Mouse (Mus musculus) layer of hippocampus, adult 18-20 months (tissue): ENCODE results near the gene Vmn1r235. TPM values are rescaled to one million over a fixed set of nuclear protein-coding genes. Genes with fewer than 3 reads are reported as not detected.
"Not testable (repeated sequence)": the region's sequence is repeated elsewhere in the genome, so short reads cannot be mapped to it uniquely, and the experiment has no call there.

Experiments used
- DNase-seq, 2 experiments: peaks; one replicate each; pipeline ENCODE4 v3.0.0; 2022; ENCODE audit warnings: low spot score in 2 of 2
- long read RNA-seq: library from polyadenylated mRNA; stranded (forward); transcript quantifications from one replicate; pipeline ENCODE4 v2.0.0, GENCODE M21; 2021
- microRNA-seq, 2 experiments: library from miRNA; unstranded; fragments of <30 nt; microRNA quantifications; one replicate each; pipeline ENCODE4 v1.2.0; 2021
- total RNA-seq, 2 experiments: library from RNA; stranded (reverse); gene quantifications; 2 replicates each; pipeline ENCODE4 v1.2.3; 2021

Gene Vmn1r235
- not detected for total RNA-seq
- long read RNA-seq, result 0 reads

DNA sequence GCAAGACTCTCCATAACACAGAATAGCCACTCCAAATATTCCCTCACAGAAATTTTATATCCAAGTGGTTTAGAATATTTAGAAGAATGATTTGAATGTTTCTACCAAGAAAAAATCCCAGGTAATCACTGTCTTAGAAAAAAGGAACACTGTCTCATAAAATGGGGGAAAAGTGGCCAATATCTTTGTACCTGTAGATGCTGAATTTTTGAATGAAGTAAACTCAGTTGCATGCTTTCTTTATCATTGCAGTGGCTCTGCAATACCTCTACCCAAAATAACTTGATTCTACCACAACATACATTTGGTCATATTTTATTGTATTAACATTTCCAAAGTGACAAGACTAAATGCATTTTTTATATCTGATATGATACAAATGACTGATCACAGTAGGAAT lies at the start of gene Vmn1r235:
Gene Vmn1r235, plus strand, starts transcription at position 301 of the 400 bp plus-strand sequence.
- no peak for DNase-seq

- not testable (repeated sequence) for DNase-seq
Measured at GRCm38 (mm10) chr17:21211081-21211480, 45.1 kb upstream of the Vmn1r235 start.

- no peak for DNase-seq
Measured at GRCm38 (mm10) chr17:21225787-21226186, 30.4 kb upstream of the Vmn1r235 start, which contains the start of gene Vmn1r234. Gene Vmn1r234 (plus strand): TSS chr17:21226087.

DNA sequence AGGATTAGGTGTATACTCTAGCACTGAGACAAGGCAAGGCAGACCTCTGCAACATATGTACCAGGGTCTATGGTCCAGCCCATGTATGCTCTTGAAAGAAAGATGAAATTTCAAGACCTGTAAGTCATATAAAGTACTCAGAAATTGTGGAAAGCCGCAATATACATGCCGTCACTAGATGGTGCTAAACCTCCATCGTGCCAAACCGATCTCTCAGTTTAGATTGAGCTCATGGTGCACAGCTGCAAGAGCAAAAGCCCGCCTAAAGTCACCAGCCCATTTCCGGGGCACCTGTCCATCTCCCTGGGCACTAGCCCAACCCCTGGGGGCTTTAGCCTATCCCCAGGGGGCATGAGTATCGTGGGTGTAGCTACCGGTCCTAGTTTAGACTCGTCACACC lies 24.6 kb upstream of the Vmn1r235 start:
- peak; percentile 30 to 61 for DNase-seq

- DNase-seq, result peak; percentile 13 to 82
Measured at GRCm38 (mm10) chr17:21272103-21272502, 15.9 kb downstream of the Vmn1r235 start.

DNA sequence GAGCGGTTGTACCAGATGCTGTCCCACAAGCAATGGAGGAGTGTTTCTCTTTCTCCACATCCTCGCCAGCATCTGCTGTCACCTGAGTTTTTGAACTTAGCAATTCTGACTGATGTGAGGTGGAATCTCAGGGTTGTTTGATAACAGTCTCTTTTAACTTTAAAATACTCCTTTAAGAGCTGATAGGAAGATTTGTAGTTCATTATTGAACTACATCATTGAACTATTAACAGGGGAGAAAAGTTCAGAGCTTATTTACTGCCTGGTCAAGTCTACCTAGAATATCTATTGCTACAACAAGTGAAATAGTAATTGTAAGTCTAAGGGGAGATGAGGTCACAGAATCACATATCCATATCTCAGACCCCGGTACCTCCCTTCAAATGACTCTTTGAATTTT lies 26.4 kb downstream of the Vmn1r235 start, which contains the start of gene Vmn1r236:
Gene Vmn1r236, plus strand, starts transcription at position 301 of the 400 bp plus-strand sequence.
- no peak for DNase-seq

DNA sequence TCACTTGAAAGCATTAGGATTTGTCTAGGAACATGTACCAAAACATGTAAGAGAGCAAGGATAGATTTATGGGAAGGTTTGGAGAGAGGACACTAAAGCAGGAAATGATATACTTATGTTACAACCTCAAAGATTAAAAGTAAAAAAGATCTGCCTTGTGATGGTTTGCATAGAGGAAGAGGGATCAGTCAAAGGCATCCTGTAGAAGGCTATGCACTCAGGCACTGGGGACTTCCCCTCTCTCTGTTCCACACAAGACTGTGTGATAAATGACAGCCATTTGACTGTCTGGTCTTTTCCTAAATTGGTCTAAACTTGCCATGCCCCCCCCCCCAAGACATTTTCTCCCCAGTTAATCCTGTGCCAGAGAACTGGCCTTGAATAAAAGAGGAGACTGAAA lies 28.2 kb downstream of the Vmn1r235 start:
- DNase-seq, result no peak

GRCm38 (mm10) chr17:21289695-21290094 lies 33.5 kb downstream of the Vmn1r235 start:
- DNase-seq, result no peak

DNA sequence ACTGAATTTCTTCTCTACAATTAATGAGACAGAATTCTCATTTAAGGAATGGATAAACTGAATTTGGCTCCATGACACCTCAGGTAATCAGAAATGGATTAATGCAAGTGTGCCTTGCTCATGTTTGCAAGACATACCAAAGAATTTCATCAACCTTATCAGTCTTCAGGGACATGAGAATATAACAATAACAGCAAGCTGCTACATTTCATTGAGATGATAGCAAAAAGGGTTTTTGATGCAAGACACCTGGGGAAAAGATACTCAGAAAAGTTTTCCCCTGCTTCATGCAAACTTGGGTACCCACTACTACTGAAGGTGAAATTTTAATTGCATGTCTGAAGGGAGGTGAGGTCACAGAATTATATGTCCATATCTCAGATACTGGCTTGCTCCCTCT lies 55.4 kb downstream of the Vmn1r235 start, which contains the start of gene Vmn1r237:
Gene Vmn1r237, plus strand, starts transcription at position 301 of the 400 bp plus-strand sequence.
- DNase-seq, result no peak

Small RNA genes within 50 kb of the gene (microRNA-seq; reads per million reads assigned to microRNA genes)
- 0 reads per million in 2 experiments for gene Gm26384

Other genes starting within 250 kb of the Vmn1r235 start
- gene Zfp160, start 247.5 kb upstream of the Vmn1r235 start, total RNA-seq, result 10 to 100 TPM; 19.9 to 20.5 TPM
- gene Vmn1r234, start 30.3 kb upstream of the Vmn1r235 start, total RNA-seq, result not detected
- gene Vmn1r236, start 26.5 kb downstream of the Vmn1r235 start, total RNA-seq, result not detected
- gene Vmn1r237, start 55.5 kb downstream of the Vmn1r235 start, total RNA-seq, result not detected
- gene Zfp677, start 127.3 kb downstream of the Vmn1r235 start, total RNA-seq, result 1 to 10 TPM; 1.5 TPM
- 1 to 10 TPM in 1 of 2 experiments, under 1 TPM in 1; 0.84 to 1.5 TPM for gene Zfp54, start 166.8 kb downstream of the Vmn1r235 start, total RNA-seq
- 1 to 10 TPM; 3.6 to 3.8 TPM for gene Zfp51, start 194.0 kb downstream of the Vmn1r235 start, total RNA-seq
- 1 to 10 TPM; 4.6 to 4.8 TPM for gene Zfp53, start 232.6 kb downstream of the Vmn1r235 start, total RNA-seq